Mouse (Mus musculus): ENCODE measurements at regions not wholly inside any gene's neighbourhood (a gene's known extent, or its start where the extent isn't known, plus 50 kb on each side); places are given as distances from the start of the nearest gene placed in this dataset.
"Not testable (repeated sequence)": the region's sequence is repeated elsewhere in the genome, so short reads cannot be mapped to it uniquely, and the experiment has no call there.

- no peak for DNase-seq (ENCODE audit: low spot score in 2 of 2)
These were observed 64.3 kb upstream of the Rtn4 start for GRCm38 (mm10) chr11:29628476-29628875.

DNA sequence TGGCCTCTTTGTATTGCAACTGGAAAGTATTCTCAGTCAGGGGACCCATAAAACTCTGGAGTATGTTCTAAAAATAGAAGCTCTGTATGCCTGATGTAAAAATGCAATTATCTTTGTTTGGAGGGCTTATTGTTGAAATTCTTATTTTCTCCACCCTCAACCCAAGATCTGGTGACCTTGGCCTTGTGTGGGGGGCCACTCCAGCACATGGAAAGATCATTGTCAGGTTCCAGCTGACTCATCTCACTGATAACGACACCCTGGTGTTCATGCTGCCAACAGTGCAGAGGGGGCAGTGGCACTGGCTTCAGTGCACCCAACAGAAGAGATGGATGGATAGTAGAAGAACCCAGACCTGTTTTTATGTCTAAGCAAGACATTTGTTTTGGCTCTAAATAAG, 60.3 kb upstream of the Rtn4 start:
- no peak for DNase-seq (ENCODE audit: low spot score in 2 of 2)

DNA sequence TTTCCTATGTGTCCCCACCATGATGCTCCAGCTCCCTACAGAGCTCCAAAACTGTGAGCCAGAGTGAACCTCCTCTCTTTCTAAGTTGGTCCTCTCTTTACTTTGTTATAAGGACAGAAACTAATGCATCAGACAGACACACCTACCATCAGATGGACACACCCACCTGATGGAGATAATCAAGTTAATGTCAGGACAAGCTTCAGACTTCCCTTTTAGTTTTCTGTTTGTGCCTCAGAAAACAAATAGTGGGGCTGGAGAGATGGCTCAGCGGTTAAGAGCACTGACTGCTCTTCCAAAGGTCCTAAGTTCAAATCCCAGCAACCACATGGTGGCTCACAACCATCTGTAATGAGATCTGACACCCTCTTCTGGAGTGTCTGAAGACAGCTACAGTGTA, 59.5 kb upstream of the Rtn4 start:
- not testable (repeated sequence) for DNase-seq (ENCODE audit: low spot score in 2 of 2)

DNA sequence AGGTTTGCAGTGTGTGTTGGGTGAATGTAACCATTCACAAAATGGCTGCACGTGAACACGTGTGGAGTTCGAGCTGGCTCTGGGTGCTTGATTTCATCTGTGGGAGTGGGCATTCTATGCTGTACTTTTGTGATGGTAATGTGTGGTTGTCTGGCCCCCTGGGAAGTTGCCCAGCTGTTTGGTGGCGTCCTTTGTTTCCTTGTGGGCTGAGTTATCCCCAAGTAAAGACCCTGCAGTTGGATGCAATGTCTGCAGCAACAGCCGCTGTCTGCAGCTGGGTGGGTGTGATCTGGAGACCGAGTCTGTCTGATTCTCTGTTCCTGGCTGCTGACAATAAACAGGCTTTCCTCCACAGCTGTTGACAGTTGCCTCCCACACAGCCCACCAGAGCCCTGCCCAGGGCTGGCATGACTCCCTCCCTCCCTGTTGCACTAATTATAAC, 56.0 kb upstream of the Rtn4 start:
- DNase-seq (ENCODE audit: low spot score in 2 of 2) = peak; percentile 15 to 17

DNA sequence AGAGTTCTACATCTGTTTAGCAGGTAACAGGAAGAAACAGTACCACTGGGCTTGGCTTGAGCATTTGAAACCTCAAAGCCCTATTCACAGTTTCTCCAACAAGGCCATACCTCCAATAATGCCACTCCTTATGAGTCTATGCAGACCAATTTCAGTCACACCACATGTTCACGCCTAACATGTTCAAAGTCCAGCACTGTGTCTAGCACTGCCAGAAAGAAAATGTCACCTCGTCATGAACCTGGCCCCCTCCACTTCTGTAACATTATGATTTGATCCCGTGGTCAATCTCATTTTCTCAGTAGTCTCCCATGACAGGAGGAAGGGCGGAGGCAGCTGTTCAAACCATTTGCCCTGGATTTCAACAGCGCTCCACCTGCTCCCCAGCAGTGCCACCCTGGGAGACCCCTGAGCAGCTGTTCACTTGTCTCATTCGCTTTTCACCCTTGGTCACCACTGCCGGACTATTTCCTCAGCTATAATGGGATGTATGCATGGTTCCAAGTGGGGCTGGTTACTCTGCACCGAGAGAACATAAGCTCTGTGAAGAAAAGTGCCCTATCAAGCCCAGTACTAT, 54.6 kb upstream of the Rtn4 start:
- DNase-seq (ENCODE audit: low spot score in 2 of 2) = no peak

DNA sequence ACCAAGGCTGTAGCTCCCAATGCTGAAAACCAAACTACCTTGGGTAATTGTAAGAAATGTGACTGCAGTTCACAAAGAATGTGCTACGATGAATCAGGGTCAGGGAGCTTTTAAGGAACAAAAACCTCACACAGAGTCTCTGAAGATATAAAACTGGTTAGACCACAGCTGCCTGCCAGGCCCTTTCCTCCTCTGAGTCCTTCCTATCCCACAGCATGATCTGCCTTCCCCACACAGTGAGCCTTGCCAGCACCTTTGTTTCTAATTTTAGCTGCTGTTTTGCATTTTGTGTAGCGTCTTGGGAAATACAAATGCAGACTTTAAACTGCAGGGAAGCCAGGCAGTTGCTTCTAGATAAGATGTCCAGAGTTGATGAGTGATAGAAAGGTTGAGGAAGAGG, 53.9 kb upstream of the Rtn4 start:
- DNase-seq (ENCODE audit: low spot score in 2 of 2) = peak in 1 of 2 experiments; percentile 13

Data from right cerebral cortex, adult 2 months (tissue).